8 mouse cellular contexts compared by ENCODE assay signal in the genomic region with DNA sequence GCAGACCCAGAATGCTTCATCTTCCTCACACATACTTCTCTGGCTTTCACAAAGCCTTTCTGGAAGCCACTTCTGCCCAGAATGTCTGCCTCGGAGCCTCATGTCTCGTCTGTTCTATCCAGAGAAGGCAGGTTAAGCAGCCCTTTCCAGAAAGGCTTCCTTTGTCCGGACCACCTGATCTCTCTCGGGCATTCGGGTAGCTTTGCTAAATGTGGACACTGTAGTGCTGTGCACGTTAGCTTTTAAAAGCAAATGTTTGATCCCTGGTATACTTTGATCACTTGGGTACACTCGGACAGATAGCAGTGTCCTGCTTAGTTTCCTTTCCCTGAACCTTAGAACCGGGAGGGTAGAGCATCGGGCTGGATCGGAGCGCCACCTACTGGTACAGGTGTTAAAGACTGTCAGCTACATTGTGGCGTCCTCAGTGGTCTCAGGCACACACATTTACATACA. TPM values are rescaled to one million over a fixed set of nuclear protein-coding genes. Genes with fewer than 3 reads are reported as not detected.
DNase-seq lines count a peak whose midpoint lies in the region; ATAC-seq and TF ChIP-seq lines count a peak whose summit lies in the region.

No protein-coding gene starts in this region.

- intact Hi-C loops in left cerebral cortex, adult 2 months (cut with DNase I) = loop anchor here (2.0 to 5.0 kb wide), 3 partner anchors 146 to 761 kb away; no protein-coding TSS in a partner anchor

- peak; percentile 98 for TF ChIP-seq CTCF in left cerebral cortex, adult 2 months (IDR thresholded peaks at IDR 0.05)

- peak; percentile 63 for ATAC-seq in activated CD4-positive, CD25-positive, alpha-beta regulatory T cell, adult 4 months
- peak; percentile 88 for ATAC-seq in common myeloid progenitor, adult 5-6 weeks (replicated peaks; ENCODE audit: low read depth, poor library complexity, severe bottlenecking)
- ATAC-seq in megakaryocyte, adult 5-6 weeks (ENCODE audit: poor library complexity, severe bottlenecking) = peak; percentile 89

- H3K27ac ChIP-seq in left cerebral cortex, adult 2 months = no peak overlapping the region

- peak; percentile 39 to 52 for DNase-seq in gastrocnemius, adult 8-10 months (ENCODE audit: low spot score in 2 of 2)
- peak; percentile 73 for DNase-seq in hindlimb bud, embryonic 11.5 days (ENCODE audit: extremely low spot score, low read depth, low spot score)
- DNase-seq in left cerebral cortex, adult 2 months (ENCODE audit: extremely low spot score in 1 of 2, low spot score in 2 of 2) = peak; percentile 76 to 83
- peak; percentile 72 for DNase-seq in right cerebral cortex, adult 18-20 months
- peak; percentile 60 for DNase-seq in urinary bladder, adult 2 months (ENCODE audit: low spot score)

- peak overlapping the region; percentile 34 for H3K4me3 ChIP-seq in left cerebral cortex, adult 2 months

RNA-seq across cellular contexts. Expression of gene Mns1, which starts 29.7 kb away (rescaled TPM):
- polyA plus RNA-seq in activated CD4-positive, CD25-positive, alpha-beta regulatory T cell, adult 4 months (2017; shearing (Covaris generic)) = 10 to 100 TPM; 20.7 to 23.6 TPM
- 156 and 192 TPM in 2 replicates for total RNA-seq in common myeloid progenitor, adult 5-6 weeks (2017)
- under 1 TPM in 3 of 4 experiments, not detected in 1; 0.05 to 0.16 (median 0.08) TPM for total RNA-seq in gastrocnemius, adult 8-10 months (2022)
- total RNA-seq in left cerebral cortex, adult 2 months (2021) = 1 to 10 TPM in 1 of 2 experiments, under 1 TPM in 1; 0.59 to 1.1 TPM
- 21.0 and 25.9 TPM in 2 replicates for total RNA-seq in megakaryocyte, adult 5-6 weeks (2015)
- 29.4 and 31.4 TPM in 2 replicates for total RNA-seq in megakaryocyte, adult 5-6 weeks (2017)
- polyA plus RNA-seq in urinary bladder, adult 2 months (2012; rRNA removed) = 1.2 and 1.8 TPM in 2 replicates

Comparison
In these comparisons a context has a peak if more than half of its experiments do, and no peak if none do; other contexts are left out.
1. RNA of gene Mns1, which starts 29.7 kb away (total RNA-seq): 156 to 192 TPM in common myeloid progenitor, adult 5-6 weeks and 21.0 to 31.4 TPM in megakaryocyte, adult 5-6 weeks; 0.59 to 1.1 TPM in left cerebral cortex, adult 2 months and 0.05 to 0.16 TPM in gastrocnemius, adult 8-10 months; every median in the first group is over 10 times any median in the second.
2. Peak in every context shown above with its lines, with median percentiles within 50 percentile points of each other: ATAC-seq and DNase-seq.